Mouse (Mus musculus) spleen, postnatal 36 days (tissue): ENCODE results near the gene St5.

ENCODE experiments used
- DNase-seq, 2 experiments: peaks; one replicate each; pipeline ENCODE4 v3.0.0; 2022; ENCODE audit warnings: low spot score in 2 of 2, mixed read lengths in 1 of 2

St5 gene

GRCm38 (mm10) chr7:109609565-109610345 lies 93.7 kb downstream of the St5 start:
- DNase-seq: no peak

- DNase-seq: no peak
Measured at GRCm38 (mm10) chr7:109608831-109609230, 94.6 kb downstream of the St5 start.

- DNase-seq: no peak
Measured at GRCm38 (mm10) chr7:109606994-109607610, 96.3 kb downstream of the St5 start.

GRCm38 (mm10) chr7:109602562-109602961 lies 100.8 kb downstream of the St5 start:
- DNase-seq: peak; percentile 41 to 61

GRCm38 (mm10) chr7:109602022-109602421 lies 101.4 kb downstream of the St5 start:
- no peak for DNase-seq

GRCm38 (mm10) chr7:109600702-109601101 lies 102.7 kb downstream of the St5 start:
- DNase-seq: no peak

GRCm38 (mm10) chr7:109599998-109600397 lies 103.4 kb downstream of the St5 start:
- DNase-seq: peak in 1 of 2 experiments; percentile 39

- DNase-seq: peak; percentile 40 to 62
Measured at GRCm38 (mm10) chr7:109594845-109595531, 108.4 kb downstream of the St5 start.

- DNase-seq: no peak
Measured at GRCm38 (mm10) chr7:109593992-109594391, 109.4 kb downstream of the St5 start.

GRCm38 (mm10) chr7:109592184-109592583 lies 111.2 kb downstream of the St5 start:
- no peak for DNase-seq

- DNase-seq: no peak
Measured at GRCm38 (mm10) chr7:109590576-109590975, 112.8 kb downstream of the St5 start.

GRCm38 (mm10) chr7:109588990-109589389 lies 114.4 kb downstream of the St5 start:
- no peak for DNase-seq

- no peak for DNase-seq
Measured at GRCm38 (mm10) chr7:109588145-109588544, 115.3 kb downstream of the St5 start.

GRCm38 (mm10) chr7:109584467-109584866 lies 118.9 kb downstream of the St5 start:
- DNase-seq: no peak

- no peak for DNase-seq
Measured at GRCm38 (mm10) chr7:109580489-109580888, 122.9 kb downstream of the St5 start.

GRCm38 (mm10) chr7:109579585-109580307 lies 123.7 kb downstream of the St5 start:
- no peak for DNase-seq

GRCm38 (mm10) chr7:109578880-109579584 lies 124.4 kb downstream of the St5 start:
- no peak for DNase-seq

GRCm38 (mm10) chr7:109576321-109577314 lies 126.8 kb downstream of the St5 start:
- DNase-seq: no peak

- no peak for DNase-seq
Measured at GRCm38 (mm10) chr7:109574166-109574565, 129.2 kb downstream of the St5 start.

GRCm38 (mm10) chr7:109568391-109568892 lies 135.0 kb downstream of the St5 start:
- DNase-seq: no peak
